Mouse (Mus musculus) CH12.LX (cell line): ENCODE results near the gene Raf1.

Experiments
- BHLHE40 ChIP-seq: IDR thresholded peaks from 2 replicates; pipeline ENCODE4 v1.6.1; 2011; ENCODE audit warnings: mild to moderate bottlenecking, low read depth, low read length, improper control_type of control experiment
- CHD2 ChIP-seq: IDR thresholded peaks from 2 replicates; pipeline ENCODE4 v1.6.1; 2011; ENCODE audit warnings: low read length, improper control_type of control experiment
- CTCF ChIP-seq, 2 experiments: IDR thresholded peaks in 1 of 2; conservative IDR thresholded peaks in 1 of 2; 2 replicates each; pipeline ENCODE4 v1.5.1; 2011 to 2012; ENCODE audit warnings: low read depth in 2 of 2, low read length in 2 of 2, improper control_type of control experiment in 1 of 2, inconsistent platforms in 1 of 2, mild to moderate bottlenecking in 1 of 2, moderate library complexity in 1 of 2
- E2F4 ChIP-seq: IDR thresholded peaks from 2 replicates; pipeline ENCODE4 v1.6.1; 2011; ENCODE audit warnings: low read depth, low read length, improper control_type of control experiment; ENCODE audit not compliant: insufficient replicate concordance
- ETS1 ChIP-seq: conservative IDR thresholded peaks from 2 replicates; pipeline ENCODE4 v1.6.1; 2012; ENCODE audit warnings: low read depth, mild to moderate bottlenecking, inconsistent platforms, low read length, improper control_type of control experiment, moderate library complexity
- JUND ChIP-seq: conservative IDR thresholded peaks from 2 replicates; pipeline ENCODE4 v1.6.1; 2011; ENCODE audit warnings: low read depth, low read length, improper control_type of control experiment
- MAFK ChIP-seq: IDR thresholded peaks from 2 replicates; pipeline ENCODE4 v1.6.1; 2011; ENCODE audit warnings: low read length, improper control_type of control experiment; ENCODE audit not compliant: insufficient replicate concordance
- PAX5 ChIP-seq: IDR thresholded peaks from 2 replicates; pipeline ENCODE4 v1.6.1; 2012; ENCODE audit warnings: low read length, inconsistent platforms, mixed read lengths
- POLR2A ChIP-seq: IDR thresholded peaks from 2 replicates; pipeline ENCODE4 v1.6.1; 2011; ENCODE audit warnings: low read depth, mild to moderate bottlenecking, improper control_type of control experiment, low read length
- RAD21 ChIP-seq: IDR thresholded peaks from 2 replicates; pipeline ENCODE4 v1.6.1; 2011; ENCODE audit warnings: low read depth, mild to moderate bottlenecking, low read length, improper control_type of control experiment, moderate library complexity
- RCOR1 ChIP-seq: conservative IDR thresholded peaks from 2 replicates; pipeline ENCODE4 v1.6.1; 2012; ENCODE audit warnings: low read depth, mild to moderate bottlenecking, inconsistent platforms, low read length, improper control_type of control experiment
- UBTF ChIP-seq: IDR thresholded peaks from 2 replicates; pipeline ENCODE4 v1.6.1; 2012; ENCODE audit warnings: low read depth, mild to moderate bottlenecking, inconsistent platforms, low read length, improper control_type of control experiment, moderate library complexity
- USF2 ChIP-seq: conservative IDR thresholded peaks from 2 replicates; pipeline ENCODE4 v1.6.1; 2011; ENCODE audit warnings: low read depth, low read length, improper control_type of control experiment

GRCm38 (mm10) chr6:115690105-115690504 is 13.7 kb upstream of the Raf1 start:
- TF ChIP-seq PAX5 (no peak), RAD21 (no peak), CTCF (conservative IDR thresholded peaks at IDR 0.05 in 1 of 2, IDR thresholded peaks at IDR 0.05 in 1 of 2; ENCODE audit: low read depth in 2 of 2, low read length in 2 of 2) (no peak), RCOR1 (no peak), ETS1 (no peak), POLR2A (no peak), CHD2 (no peak), UBTF (no peak), USF2 (no peak), JUND (no peak), E2F4 (no peak), BHLHE40 (no peak), MAFK (no peak)
